Mouse (Mus musculus): ENCODE results near the gene Bbs9.

The Bbs9 gene

GRCm38 (mm10) chr9:22759241-22759640, 283.7 kb downstream of the Bbs9 start:
- no peak for DNase-seq

- DNase-seq, result no peak
Observed at GRCm38 (mm10) chr9:22760376-22760775, 284.9 kb downstream of the Bbs9 start.

GRCm38 (mm10) chr9:22761487-22761886, 286.0 kb downstream of the Bbs9 start:
- no peak for DNase-seq

- no peak for DNase-seq
Observed at GRCm38 (mm10) chr9:22765618-22766220, 290.2 kb downstream of the Bbs9 start.

- no peak for DNase-seq
Observed at GRCm38 (mm10) chr9:22767154-22767553, 291.6 kb downstream of the Bbs9 start.

GRCm38 (mm10) chr9:22767860-22768259, 292.3 kb downstream of the Bbs9 start:
- no peak for DNase-seq

GRCm38 (mm10) chr9:22771785-22772184, 296.3 kb downstream of the Bbs9 start:
- no peak for DNase-seq

- DNase-seq, result no peak
Observed at GRCm38 (mm10) chr9:22776246-22776961, 300.9 kb downstream of the Bbs9 start.

- DNase-seq, result no peak
Observed at GRCm38 (mm10) chr9:22777425-22777824, 301.9 kb downstream of the Bbs9 start.

GRCm38 (mm10) chr9:22779631-22780030, 304.1 kb downstream of the Bbs9 start:
- DNase-seq, result no peak

GRCm38 (mm10) chr9:22786006-22786405, 310.5 kb downstream of the Bbs9 start:
- no peak for DNase-seq

- DNase-seq, result no peak
Observed at GRCm38 (mm10) chr9:22788423-22788822, 312.9 kb downstream of the Bbs9 start.

GRCm38 (mm10) chr9:22788850-22789249, 313.3 kb downstream of the Bbs9 start:
- DNase-seq, result no peak

GRCm38 (mm10) chr9:22789380-22790168, 314.1 kb downstream of the Bbs9 start:
- no peak for DNase-seq

GRCm38 (mm10) chr9:22791208-22791607, 315.7 kb downstream of the Bbs9 start:
- DNase-seq, result no peak

- no peak for DNase-seq
Observed at GRCm38 (mm10) chr9:22791750-22792149, 316.2 kb downstream of the Bbs9 start.

- no peak for DNase-seq
Observed at GRCm38 (mm10) chr9:22793698-22794097, 318.2 kb downstream of the Bbs9 start.

GRCm38 (mm10) chr9:22800675-22801074, 325.2 kb downstream of the Bbs9 start:
- DNase-seq, result no peak

- no peak for DNase-seq
Observed at GRCm38 (mm10) chr9:22805981-22806380, 330.5 kb downstream of the Bbs9 start.

- DNase-seq, result no peak
Observed at GRCm38 (mm10) chr9:22806494-22806893, 331.0 kb downstream of the Bbs9 start.

- DNase-seq, result no peak
Observed at GRCm38 (mm10) chr9:22807693-22808092, 332.2 kb downstream of the Bbs9 start.

GRCm38 (mm10) chr9:22809621-22810126, 334.2 kb downstream of the Bbs9 start:
- no peak for DNase-seq

GRCm38 (mm10) chr9:22810454-22810853, 334.9 kb downstream of the Bbs9 start:
- no peak for DNase-seq

- DNase-seq, result no peak
Observed at GRCm38 (mm10) chr9:22811931-22812330, 336.4 kb downstream of the Bbs9 start.
